In the genomic region with DNA sequence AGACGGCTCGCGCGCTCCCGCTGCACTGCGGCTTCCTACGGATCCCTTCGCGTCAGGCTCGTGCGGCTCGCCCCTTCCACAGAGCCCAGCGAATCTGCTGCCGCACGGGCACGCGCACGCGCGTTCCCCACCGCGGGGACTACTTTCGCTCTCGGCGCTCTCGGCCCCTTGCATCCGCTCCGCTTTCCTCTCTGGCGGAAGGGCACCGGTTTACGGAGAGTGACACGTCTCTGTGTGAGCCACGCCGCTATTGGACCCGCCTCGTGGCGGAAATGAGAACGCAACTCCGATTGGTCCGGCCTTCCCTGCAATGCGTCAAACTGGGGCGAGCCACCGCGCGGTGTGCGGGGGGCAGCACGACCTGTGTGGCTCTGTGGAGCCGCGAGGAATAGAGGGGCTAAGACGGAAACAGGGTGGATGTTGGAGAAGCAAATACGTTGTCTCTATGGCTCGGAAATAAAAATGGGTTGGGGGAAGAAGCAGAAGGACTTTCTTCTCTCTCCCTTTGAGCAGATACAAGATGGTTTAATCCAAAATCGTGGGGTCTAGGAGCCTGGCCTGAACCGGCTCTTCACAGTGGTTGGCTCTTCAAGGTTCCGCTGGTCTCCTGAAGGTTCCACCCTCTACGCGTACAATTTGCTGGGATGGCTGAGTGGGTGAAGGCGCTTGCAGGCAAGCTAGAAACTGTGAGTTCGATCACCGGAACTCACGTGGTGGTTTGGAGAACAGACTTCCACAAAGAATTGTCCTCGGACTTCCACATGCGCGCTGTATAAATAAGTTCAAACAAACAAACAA, we compare ENCODE assay signal across 8 mouse cellular contexts. TPM values are rescaled to one million over a fixed set of nuclear protein-coding genes. Genes with fewer than 3 reads are reported as not detected.
DNase-seq lines count a peak whose midpoint lies in the region; ATAC-seq lines count a peak whose summit lies in the region.

A gene (minus strand): TSS at position 78 of the 798 bp plus-strand sequence.

- H3K4me3 ChIP-seq in forebrain, embryonic 14.5 days (ENCODE audit: low read depth, low read length), result peak within 1 kb of the TSS; percentile 83
- H3K4me3 ChIP-seq in neural tube, embryonic 15.5 days (replicated peaks), result peak within 1 kb of the TSS; percentile 86

- no peaks in the 10 kb centered on the region for H3K9me3 ChIP-seq in forebrain, embryonic 14.5 days (replicated peaks; ENCODE audit: control insufficient read depth, low read length)
- no peaks in the 10 kb centered on the region for H3K9me3 ChIP-seq in neural tube, embryonic 15.5 days (replicated peaks)

- peak; percentile 94 for ATAC-seq in forebrain, embryonic 14.5 days
- ATAC-seq in neural tube, embryonic 15.5 days (ENCODE audit: low FRiP score), result peak; percentile 91

- peak within 1 kb of the TSS; percentile 98 for H3K9ac ChIP-seq in forebrain, embryonic 14.5 days (ENCODE audit: low read length)
- H3K9ac ChIP-seq in neural tube, embryonic 15.5 days (replicated peaks), result peak within 1 kb of the TSS; percentile 88

- peak within 1 kb of the TSS; percentile 93 for H3K4me2 ChIP-seq in forebrain, embryonic 14.5 days (ENCODE audit: low read length)
- peak within 1 kb of the TSS; percentile 80 for H3K4me2 ChIP-seq in neural tube, embryonic 15.5 days

- 2% methylated on average over 61 of the region's 64 CpGs for WGBS in forebrain, embryonic 14.5 days
- WGBS in neural tube, embryonic 15.5 days, result 1% methylated on average over 63 of the region's 64 CpGs

- DNase-seq in ES-CJ7 (ENCODE audit: low read depth, low spot score), result peak; percentile 100
- DNase-seq in cerebellum, adult 11 months, result peak; percentile 100
- DNase-seq in forebrain, embryonic 14.5 days (ENCODE audit: low spot score), result peak; percentile 100
- DNase-seq in heart, postnatal 14 days, result peak; percentile 99 to 100
- peak; percentile 100 for DNase-seq in layer of hippocampus, adult 11-12 months (ENCODE audit: low spot score)
- peak; percentile 99 for DNase-seq in lung, adult 18-20 months
- DNase-seq in testis, postnatal 14 days (ENCODE audit: low spot score), result peak; percentile 99

- peak within 1 kb of the TSS; percentile 92 for H3K27ac ChIP-seq in forebrain, embryonic 14.5 days (ENCODE audit: low read depth, low read length)
- H3K27ac ChIP-seq in neural tube, embryonic 15.5 days (replicated peaks), result peak within 1 kb of the TSS; percentile 99

- no peaks in the 10 kb centered on the region for H3K27me3 ChIP-seq in forebrain, embryonic 14.5 days (replicated peaks; ENCODE audit: control insufficient read depth, insufficient read depth, low read length)
- no peaks in the 10 kb centered on the region for H3K27me3 ChIP-seq in neural tube, embryonic 15.5 days (replicated peaks)

- peaks cover 16% of the 10 kb centered on the region; the same call in 1 of the 2 replicates for H3K36me3 ChIP-seq in forebrain, embryonic 14.5 days (ENCODE audit: control insufficient read depth, insufficient read depth, low read length)
- peaks cover 4% of the 10 kb centered on the region; the same call in 1 of the 2 replicates for H3K36me3 ChIP-seq in neural tube, embryonic 15.5 days

- H3K4me1 ChIP-seq in forebrain, embryonic 14.5 days (ENCODE audit: control insufficient read depth, insufficient read depth, low read length), result peaks cover 28% of the 10 kb centered on the region
- H3K4me1 ChIP-seq in neural tube, embryonic 15.5 days, result peaks cover 41% of the 10 kb centered on the region

- intact Hi-C loops in heart, postnatal 14 days (cut with DNase I), result loop anchor here (5.0 kb wide), 1 partner anchor 107 kb away; a partner anchor contains a TSS

RNA-seq across cellular contexts. Expression of the gene that starts here (rescaled TPM):
- polyA plus RNA-seq in forebrain, embryonic 14.5 days (2014; fragmentation: Nextera tagmentation; extraction: Ambion mirVana), result 473 and 491 TPM in 2 replicates
- 100 to 1,000 TPM; 228 to 250 TPM for total RNA-seq in heart, postnatal 14 days (2021)
- 336 and 404 TPM in 2 replicates for polyA plus RNA-seq in neural tube, embryonic 15.5 days (2015; fragmentation: Nextera tagmentation; extraction: Ambion mirVana)

Comparison
In these comparisons a context has a peak if more than half of its experiments do, and no peak if none do; other contexts are left out.
1. Peak in every context shown above with its lines: DNase-seq, ATAC-seq, H3K4me3 ChIP-seq and H3K27ac ChIP-seq.